Mouse (Mus musculus): Measurements from ENCODE around the gene Tmem175. TPM values are rescaled to one million over a fixed set of nuclear protein-coding genes. Genes with fewer than 3 reads are reported as not detected.

Gene Tmem175
- polyA plus RNA-seq, 1 experiment from 2014 or later, result 21.0 TPM

DNA sequence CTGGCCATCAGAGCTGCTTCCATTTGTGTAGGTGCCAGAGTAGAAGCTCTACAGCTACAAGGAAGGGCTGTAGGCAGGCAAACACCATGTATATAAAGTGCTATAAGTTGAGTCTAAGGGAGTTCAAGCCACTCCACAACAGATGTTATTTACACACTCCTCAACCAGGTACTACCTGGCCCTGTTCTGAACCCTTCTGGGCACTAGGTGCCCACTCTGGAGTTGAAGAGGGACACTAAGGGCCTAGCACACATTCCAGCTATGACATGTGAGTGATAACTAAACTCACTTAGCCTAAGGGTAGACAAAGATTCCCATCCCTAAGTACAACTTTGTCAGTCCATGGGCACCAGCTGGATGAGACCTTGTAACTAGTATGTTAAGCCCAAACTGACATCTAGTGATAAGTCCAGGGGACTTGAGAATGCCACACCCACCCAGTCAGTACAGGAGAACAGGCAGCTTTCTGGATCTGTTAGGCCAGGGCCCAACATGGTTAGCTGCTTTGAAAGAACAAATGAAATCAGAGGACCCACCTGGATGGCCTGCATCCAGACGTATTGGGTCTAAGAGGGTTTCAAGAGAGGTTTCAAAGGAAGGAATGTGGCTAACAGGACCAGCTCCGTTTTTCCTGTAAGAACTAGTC, 18.4 kb downstream of the Tmem175 start:
- Histone ChIP-seq H3K9ac (replicated peaks; ENCODE audit: low read length) (no peak overlapping the region), H3K9me3 (replicated peaks; ENCODE audit: control insufficient read depth, low read length) (no peaks in the 10 kb centered on the region), H3K4me1 (ENCODE audit: control insufficient read depth, insufficient read depth, low read length) (no peaks in the 10 kb centered on the region), H3K27ac (replicated peaks; ENCODE audit: low read depth, low read length) (no peak overlapping the region), H3K4me3 (ENCODE audit: low read depth, low read length) (no peak overlapping the region), H3K4me2 (ENCODE audit: low read depth, low read length) (no peak overlapping the region), H3K27me3 (ENCODE audit: control insufficient read depth, insufficient read depth, low read length) (no peaks in the 10 kb centered on the region), H3K36me3 (replicated peaks; ENCODE audit: control insufficient read depth, insufficient read depth, low read depth, low read length) (no peaks in the 10 kb centered on the region; the same call in 1 of the 2 replicates)
- ATAC-seq (replicated peaks; ENCODE audit: insufficient number of reproducible peaks, low FRiP score, low TSS enrichment, low read depth), result no peak
- DNase-seq (ENCODE audit: low spot score), result no peak
- WGBS, result 77% methylated on average over 2 of the region's 2 CpGs

DNA sequence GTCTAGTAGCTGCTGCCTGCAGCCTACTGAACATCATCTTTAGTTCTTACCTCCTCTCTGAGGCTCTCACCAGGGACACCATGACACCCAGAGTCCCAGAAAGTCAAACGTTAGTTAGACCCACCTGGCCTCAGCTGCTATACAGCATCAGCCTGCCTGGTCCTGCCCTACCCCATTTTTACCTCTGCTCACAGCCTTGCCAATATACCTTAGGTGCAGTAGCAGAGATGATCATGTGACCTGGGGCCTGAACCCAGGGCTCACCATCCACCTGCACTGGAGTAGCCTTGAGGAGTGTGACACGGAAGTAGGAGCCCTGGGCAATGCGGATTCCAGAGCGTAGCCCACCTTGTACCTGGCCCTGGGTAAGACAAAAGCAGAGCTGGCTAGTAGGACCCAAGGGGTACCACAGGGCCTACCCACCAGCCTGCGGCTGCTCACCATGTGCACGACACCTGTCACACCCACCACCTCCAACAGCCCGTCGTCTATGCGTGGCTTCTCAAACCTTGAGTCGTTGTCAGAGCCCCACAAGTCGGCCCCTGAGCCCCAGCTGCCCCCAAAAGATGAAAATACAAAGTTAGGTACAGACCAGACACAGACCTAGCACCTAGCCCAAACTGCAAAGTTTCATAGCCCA, 19.5 kb downstream of the Tmem175 start:
- Histone ChIP-seq H3K27ac (replicated peaks; ENCODE audit: low read depth, low read length) (no peak overlapping the region), H3K36me3 (replicated peaks; ENCODE audit: control insufficient read depth, insufficient read depth, low read depth, low read length) (no peaks in the 10 kb centered on the region; the same call in 1 of the 2 replicates), H3K9ac (replicated peaks; ENCODE audit: low read length) (no peak overlapping the region), H3K4me1 (ENCODE audit: control insufficient read depth, insufficient read depth, low read length) (no peaks in the 10 kb centered on the region), H3K4me2 (ENCODE audit: low read depth, low read length) (no peak overlapping the region), H3K4me3 (ENCODE audit: low read depth, low read length) (no peak overlapping the region), H3K9me3 (replicated peaks; ENCODE audit: control insufficient read depth, low read length) (no peaks in the 10 kb centered on the region), H3K27me3 (ENCODE audit: control insufficient read depth, insufficient read depth, low read length) (no peaks in the 10 kb centered on the region)
- DNase-seq (ENCODE audit: low spot score), result no peak
- 86% methylated on average over 11 of the region's 11 CpGs for WGBS
- no peak for ATAC-seq (replicated peaks; ENCODE audit: insufficient number of reproducible peaks, low FRiP score, low TSS enrichment, low read depth)

DNA sequence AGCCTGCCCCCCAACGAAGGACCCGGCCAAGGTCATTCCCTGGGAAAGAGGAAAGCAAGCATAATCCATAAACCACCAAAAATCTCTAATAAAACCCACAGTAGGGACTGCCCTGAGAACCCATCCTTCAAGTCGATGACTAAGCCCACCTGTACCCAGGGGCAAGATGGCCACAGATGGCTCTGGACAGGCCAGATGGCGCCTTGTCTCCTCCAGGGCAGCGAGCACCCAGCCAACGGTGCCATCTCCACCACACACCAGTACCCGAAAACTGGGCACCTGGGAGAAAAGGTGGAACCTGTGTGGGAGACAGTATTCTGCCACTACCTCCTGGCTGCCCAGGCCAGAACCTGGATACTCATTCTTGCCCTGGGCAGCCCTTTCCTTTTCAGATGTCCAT, 20.8 kb downstream of the Tmem175 start:
- 88% methylated on average over 7 of the region's 7 CpGs for WGBS
- Histone ChIP-seq H3K4me2 (ENCODE audit: low read depth, low read length) (no peak overlapping the region), H3K36me3 (replicated peaks; ENCODE audit: control insufficient read depth, insufficient read depth, low read depth, low read length) (peaks cover 4% of the 10 kb centered on the region), H3K27me3 (ENCODE audit: control insufficient read depth, insufficient read depth, low read length) (no peaks in the 10 kb centered on the region), H3K4me1 (ENCODE audit: control insufficient read depth, insufficient read depth, low read length) (no peaks in the 10 kb centered on the region), H3K9me3 (replicated peaks; ENCODE audit: control insufficient read depth, low read length) (no peaks in the 10 kb centered on the region), H3K27ac (replicated peaks; ENCODE audit: low read depth, low read length) (no peak overlapping the region), H3K4me3 (ENCODE audit: low read depth, low read length) (no peak overlapping the region), H3K9ac (replicated peaks; ENCODE audit: low read length) (no peak overlapping the region)
- DNase-seq (ENCODE audit: low spot score) (no peak), ATAC-seq (replicated peaks; ENCODE audit: insufficient number of reproducible peaks, low FRiP score, low TSS enrichment, low read depth) (no peak)

DNA sequence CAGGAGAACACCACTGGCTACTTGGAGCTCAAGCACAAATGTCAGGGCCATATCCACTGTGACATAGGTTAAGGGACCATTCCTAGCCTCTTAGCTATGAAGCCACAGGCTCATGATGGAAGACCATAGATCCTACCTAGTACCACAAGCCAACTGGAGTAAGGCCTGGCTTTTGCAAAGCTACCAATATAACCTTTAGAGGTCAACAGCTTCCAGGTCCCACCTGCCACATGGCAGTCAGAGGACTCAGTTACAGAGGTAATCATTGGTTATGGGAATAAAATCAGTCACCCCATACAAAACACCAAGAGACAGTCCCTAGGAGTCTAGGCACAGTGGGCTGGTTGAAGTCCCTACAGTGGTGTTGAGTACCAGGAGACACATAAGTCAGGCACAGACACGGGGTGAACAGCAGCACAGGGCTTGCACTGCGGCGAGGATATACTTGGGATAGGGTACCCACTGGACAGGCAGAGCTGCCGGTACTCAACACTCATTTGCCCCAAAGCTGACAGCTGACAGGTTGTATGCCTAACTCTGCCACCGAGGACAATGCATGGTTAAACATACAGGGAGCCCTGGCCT, 21.7 kb downstream of the Tmem175 start:
- Histone ChIP-seq H3K27me3 (ENCODE audit: control insufficient read depth, insufficient read depth, low read length) (no peaks in the 10 kb centered on the region), H3K9ac (replicated peaks; ENCODE audit: low read length) (no peak overlapping the region), H3K4me1 (ENCODE audit: control insufficient read depth, insufficient read depth, low read length) (no peaks in the 10 kb centered on the region), H3K27ac (replicated peaks; ENCODE audit: low read depth, low read length) (no peak overlapping the region), H3K4me2 (ENCODE audit: low read depth, low read length) (no peak overlapping the region), H3K36me3 (replicated peaks; ENCODE audit: control insufficient read depth, insufficient read depth, low read depth, low read length) (peaks cover 4% of the 10 kb centered on the region), H3K4me3 (ENCODE audit: low read depth, low read length) (no peak overlapping the region), H3K9me3 (replicated peaks; ENCODE audit: control insufficient read depth, low read length) (no peaks in the 10 kb centered on the region)
- 77% methylated on average over 5 of the region's 5 CpGs for WGBS
- DNase-seq (ENCODE audit: low spot score), result no peak
- ATAC-seq (replicated peaks; ENCODE audit: insufficient number of reproducible peaks, low FRiP score, low TSS enrichment, low read depth), result no peak

DNA sequence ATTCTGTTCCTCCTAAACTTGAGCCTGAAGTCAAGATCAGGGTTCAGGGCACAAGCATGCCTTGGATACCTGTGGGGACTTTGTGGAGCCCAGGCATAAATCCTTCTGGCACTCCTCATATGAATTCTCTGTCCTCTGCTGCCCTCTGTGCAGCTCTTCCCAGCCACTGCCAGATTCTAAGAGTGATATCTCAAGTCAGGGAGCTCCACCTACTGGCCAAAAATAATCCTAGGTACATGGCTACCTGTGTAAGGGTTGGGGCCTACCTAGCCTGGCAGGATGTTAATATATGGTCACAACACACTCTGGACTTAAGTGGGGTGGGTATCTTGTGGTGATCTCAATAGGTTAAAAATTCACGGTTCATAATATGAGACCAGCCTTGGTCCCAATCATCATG, 22.3 kb downstream of the Tmem175 start:
- H3K4me1 ChIP-seq (ENCODE audit: control insufficient read depth, insufficient read depth, low read length), result no peaks in the 10 kb centered on the region
- 0 out of 2 replicates have a peak, but pooled peaks have one; percentile 39 for ATAC-seq (replicated peaks; ENCODE audit: insufficient number of reproducible peaks, low FRiP score, low TSS enrichment, low read depth)
- H3K27me3 ChIP-seq (ENCODE audit: control insufficient read depth, insufficient read depth, low read length), result no peaks in the 10 kb centered on the region
- WGBS, result 61% methylated on average over 1 of the region's 1 CpGs
- no peaks in the 10 kb centered on the region for H3K9me3 ChIP-seq (replicated peaks; ENCODE audit: control insufficient read depth, low read length)
- no peak overlapping the region for H3K4me2 ChIP-seq (ENCODE audit: low read depth, low read length)
- H3K27ac ChIP-seq (replicated peaks; ENCODE audit: low read depth, low read length), result no peak overlapping the region
- no peak overlapping the region for H3K9ac ChIP-seq (replicated peaks; ENCODE audit: low read length)
- H3K36me3 ChIP-seq (replicated peaks; ENCODE audit: control insufficient read depth, insufficient read depth, low read depth, low read length), result peaks cover 4% of the 10 kb centered on the region
- H3K4me3 ChIP-seq (ENCODE audit: low read depth, low read length), result no peak overlapping the region
- DNase-seq (ENCODE audit: low spot score), result peak; percentile 83

DNA sequence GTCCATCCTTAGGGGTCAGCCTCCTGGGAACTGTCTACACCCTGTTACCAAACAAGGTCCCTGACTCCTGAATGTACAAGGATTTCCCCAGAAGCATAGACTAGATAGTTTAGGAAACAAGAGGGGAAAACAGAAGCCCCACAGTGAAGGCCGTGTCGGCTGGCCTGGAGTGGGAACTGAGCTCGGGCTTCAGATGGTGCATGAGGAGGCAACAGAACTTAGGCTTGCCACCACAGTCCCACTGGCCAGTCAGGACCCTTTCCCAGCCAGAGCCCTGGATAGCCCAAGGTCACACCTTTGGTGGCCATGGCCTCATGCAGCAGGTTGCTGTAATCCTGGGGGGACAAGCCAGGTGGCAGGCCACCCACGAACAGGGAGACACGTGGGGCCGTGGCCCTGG, 23.8 kb downstream of the Tmem175 start:
- no peak overlapping the region for H3K9ac ChIP-seq (replicated peaks; ENCODE audit: low read length)
- H3K4me2 ChIP-seq (ENCODE audit: low read depth, low read length), result no peak overlapping the region
- H3K27me3 ChIP-seq (ENCODE audit: control insufficient read depth, insufficient read depth, low read length), result no peaks in the 10 kb centered on the region
- no peak for ATAC-seq (replicated peaks; ENCODE audit: insufficient number of reproducible peaks, low FRiP score, low TSS enrichment, low read depth)
- DNase-seq (ENCODE audit: low spot score), result no peak
- H3K4me3 ChIP-seq (ENCODE audit: low read depth, low read length), result no peak overlapping the region
- no peaks in the 10 kb centered on the region for H3K9me3 ChIP-seq (replicated peaks; ENCODE audit: control insufficient read depth, low read length)
- peaks cover 4% of the 10 kb centered on the region; the same call in 1 of the 2 replicates for H3K36me3 ChIP-seq (replicated peaks; ENCODE audit: control insufficient read depth, insufficient read depth, low read depth, low read length)
- H3K4me1 ChIP-seq (ENCODE audit: control insufficient read depth, insufficient read depth, low read length), result no peaks in the 10 kb centered on the region
- H3K27ac ChIP-seq (replicated peaks; ENCODE audit: low read depth, low read length), result no peak overlapping the region
- WGBS, result 95% methylated on average over 6 of the region's 6 CpGs

DNA sequence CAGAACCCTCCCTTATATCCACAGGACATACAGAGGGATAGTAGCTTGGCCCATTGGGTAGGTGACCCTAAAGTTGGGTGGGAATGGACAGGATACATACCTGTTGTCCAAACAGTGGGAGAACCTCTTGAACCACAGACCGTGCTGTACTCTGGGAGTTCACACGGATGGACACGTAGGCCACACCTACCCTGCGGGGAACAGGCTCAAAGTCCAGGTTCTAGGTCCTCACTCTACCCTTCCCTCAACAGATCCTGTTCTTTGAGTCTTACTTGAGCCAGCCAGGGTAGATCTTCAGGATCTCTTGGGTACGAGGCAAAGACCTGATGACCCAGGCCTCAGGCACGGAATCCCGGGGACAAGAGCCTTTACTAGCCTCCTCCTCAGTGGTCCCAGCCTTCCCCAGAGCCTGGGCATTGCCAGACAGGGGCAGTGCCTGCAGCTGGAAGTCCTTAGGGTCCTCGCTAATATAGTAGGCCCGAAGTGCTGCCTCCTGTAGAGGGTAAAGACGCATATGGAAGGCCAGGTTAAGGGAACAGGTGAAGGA, 24.9 kb downstream of the Tmem175 start:
- H3K4me3 ChIP-seq (ENCODE audit: low read depth, low read length), result no peak overlapping the region
- H3K36me3 ChIP-seq (replicated peaks; ENCODE audit: control insufficient read depth, insufficient read depth, low read depth, low read length), result peaks cover 4% of the 10 kb centered on the region; the same call in 1 of the 2 replicates
- H3K9ac ChIP-seq (replicated peaks; ENCODE audit: low read length), result no peak overlapping the region
- H3K9me3 ChIP-seq (replicated peaks; ENCODE audit: control insufficient read depth, low read length), result no peaks in the 10 kb centered on the region
- no peak overlapping the region for H3K27ac ChIP-seq (replicated peaks; ENCODE audit: low read depth, low read length)
- no peaks in the 10 kb centered on the region; the same call in 1 of the 2 replicates for H3K4me1 ChIP-seq (ENCODE audit: control insufficient read depth, insufficient read depth, low read length)
- H3K27me3 ChIP-seq (ENCODE audit: control insufficient read depth, insufficient read depth, low read length), result no peaks in the 10 kb centered on the region
- DNase-seq (ENCODE audit: low spot score), result no peak
- H3K4me2 ChIP-seq (ENCODE audit: low read depth, low read length), result no peak overlapping the region
- no peak for ATAC-seq (replicated peaks; ENCODE audit: insufficient number of reproducible peaks, low FRiP score, low TSS enrichment, low read depth)
- 95% methylated on average over 10 of the region's 10 CpGs for WGBS

DNA sequence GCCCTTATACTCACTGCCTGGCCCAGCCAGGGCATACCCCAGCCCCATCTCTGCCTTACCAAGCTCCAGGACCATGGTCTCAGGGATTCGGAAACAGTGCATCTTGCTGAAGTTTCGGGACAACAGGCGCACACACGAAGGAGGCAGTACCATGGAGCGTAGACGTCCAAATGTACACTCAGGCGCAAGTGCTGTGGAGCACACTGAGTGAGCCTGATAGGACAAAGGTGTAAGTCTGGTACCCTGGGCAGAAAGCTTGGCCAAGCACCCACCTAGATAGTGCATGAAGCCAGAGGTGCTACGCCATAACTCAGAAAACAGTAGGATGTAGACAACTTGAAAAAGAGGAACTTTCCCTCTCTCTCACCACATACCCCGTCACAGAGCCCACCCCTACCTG, 25.8 kb downstream of the Tmem175 start:
- WGBS, result 92% methylated on average over 9 of the region's 9 CpGs
- ATAC-seq (replicated peaks; ENCODE audit: insufficient number of reproducible peaks, low FRiP score, low TSS enrichment, low read depth) (no peak), DNase-seq (ENCODE audit: low spot score) (no peak)
- Histone ChIP-seq H3K9ac (replicated peaks; ENCODE audit: low read length) (no peak overlapping the region), H3K9me3 (replicated peaks; ENCODE audit: control insufficient read depth, low read length) (no peaks in the 10 kb centered on the region), H3K4me1 (ENCODE audit: control insufficient read depth, insufficient read depth, low read length) (peaks cover 4% of the 10 kb centered on the region; the same call in 1 of the 2 replicates), H3K27ac (replicated peaks; ENCODE audit: low read depth, low read length) (no peak overlapping the region), H3K36me3 (replicated peaks; ENCODE audit: control insufficient read depth, insufficient read depth, low read depth, low read length) (peaks cover 4% of the 10 kb centered on the region; the same call in 1 of the 2 replicates), H3K4me3 (ENCODE audit: low read depth, low read length) (no peak overlapping the region), H3K4me2 (ENCODE audit: low read depth, low read length) (no peak overlapping the region), H3K27me3 (ENCODE audit: control insufficient read depth, insufficient read depth, low read length) (no peaks in the 10 kb centered on the region)
